Mouse (Mus musculus) cerebellum, postnatal 14 days (tissue): ENCODE measurements around the gene Nxph1.

Experiments used
- DNase-seq, 2 experiments: peaks; one replicate each; pipeline ENCODE4 v3.0.0; 2021; ENCODE audit warnings: mixed read lengths in 2 of 2

Nxph1 gene

DNA sequence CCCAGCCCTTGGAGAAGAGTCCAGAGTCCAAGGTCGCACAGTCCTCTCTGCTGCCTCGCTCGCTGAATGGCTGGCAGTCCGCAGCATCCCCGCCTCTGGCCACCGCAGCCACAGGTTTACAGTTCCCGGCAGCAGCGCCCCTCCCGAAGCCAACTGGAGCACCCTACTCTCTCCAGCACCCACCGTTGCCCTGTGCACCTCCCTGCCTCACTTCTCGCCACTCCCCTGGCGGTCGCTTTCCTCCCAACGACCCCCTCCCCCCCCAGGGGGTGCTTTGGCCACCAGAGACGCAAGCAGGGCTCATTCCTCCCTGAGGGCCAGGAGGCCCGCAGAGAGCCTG is at the start of gene Nxph1:
Nxph1 (plus strand) TSS at position 301 of the 340 bp plus-strand sequence.
- DNase-seq: peak in 1 of 2 experiments; percentile 17

DNA sequence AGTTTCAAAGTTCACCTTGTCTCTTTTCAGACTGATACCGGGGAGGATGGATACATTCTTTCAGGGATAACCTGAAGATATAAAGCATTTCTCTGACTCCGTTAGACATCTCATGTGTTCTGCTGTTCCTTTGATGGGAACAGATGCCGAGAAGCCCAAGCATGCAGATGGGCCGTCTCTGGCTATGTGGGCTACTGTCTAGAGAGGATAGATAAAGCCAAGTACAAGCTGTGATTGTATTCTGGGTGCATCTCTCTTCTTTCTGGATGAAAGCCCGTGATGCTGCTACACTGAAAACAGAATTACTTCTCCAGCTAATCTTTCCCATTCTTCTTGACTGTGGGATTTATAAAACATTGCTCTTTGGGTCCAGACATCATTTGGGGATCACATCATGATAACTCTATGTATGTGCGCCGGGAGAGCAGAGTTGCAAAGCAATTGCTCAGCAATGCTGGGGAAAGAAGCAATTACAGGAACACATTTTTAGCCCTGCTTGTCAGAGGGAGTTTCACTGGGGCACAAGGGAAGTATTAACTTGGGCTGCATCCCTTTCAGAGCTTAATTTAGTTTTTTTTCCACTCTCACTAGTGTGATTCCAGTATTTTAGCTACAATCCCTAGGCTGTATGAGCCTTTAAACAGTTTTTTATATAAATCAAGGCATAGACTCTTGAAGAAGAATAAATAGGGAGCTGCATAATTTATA is 48.1 kb upstream of the Nxph1 start:
- DNase-seq: peak in 1 of 2 experiments; percentile 8

DNA sequence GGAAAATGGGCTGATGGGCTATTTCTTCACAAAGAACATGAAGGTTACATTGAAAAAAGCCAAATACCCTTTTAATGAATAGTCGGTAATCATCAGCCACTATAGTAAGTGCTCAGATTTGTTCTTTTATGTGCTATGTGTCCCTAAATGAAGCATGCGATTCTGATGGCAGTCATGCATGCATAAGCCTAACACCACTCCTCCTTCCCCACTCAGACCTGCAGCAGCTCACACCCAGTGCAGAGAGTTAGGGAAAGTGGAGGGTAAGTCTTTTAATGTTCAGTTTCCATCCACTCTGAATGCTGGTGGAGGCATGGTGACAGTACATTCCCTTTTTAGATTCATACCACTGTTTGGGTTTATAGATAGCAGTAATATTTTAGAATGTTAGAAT is 47.5 kb upstream of the Nxph1 start:
- DNase-seq: no peak

DNA sequence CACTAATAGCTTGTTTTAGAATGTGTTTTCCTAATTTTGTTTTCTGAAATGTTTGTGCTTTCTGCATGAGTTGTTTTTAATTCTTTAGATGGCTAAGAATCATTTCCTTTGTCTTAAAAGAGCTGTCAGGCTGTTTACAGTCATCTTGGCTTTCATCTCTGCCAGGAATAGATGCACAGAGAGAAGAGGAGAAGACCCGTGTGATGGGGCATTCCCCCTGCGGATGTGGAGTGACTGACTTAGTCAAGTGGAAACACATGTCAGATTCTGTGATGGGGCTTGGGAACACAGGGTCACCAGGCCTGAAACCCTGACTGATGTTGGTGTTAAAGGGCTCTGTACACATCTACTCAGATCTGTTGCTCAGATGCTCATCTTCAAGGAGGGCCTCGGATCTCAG is 40.3 kb upstream of the Nxph1 start:
- DNase-seq: no peak

DNA sequence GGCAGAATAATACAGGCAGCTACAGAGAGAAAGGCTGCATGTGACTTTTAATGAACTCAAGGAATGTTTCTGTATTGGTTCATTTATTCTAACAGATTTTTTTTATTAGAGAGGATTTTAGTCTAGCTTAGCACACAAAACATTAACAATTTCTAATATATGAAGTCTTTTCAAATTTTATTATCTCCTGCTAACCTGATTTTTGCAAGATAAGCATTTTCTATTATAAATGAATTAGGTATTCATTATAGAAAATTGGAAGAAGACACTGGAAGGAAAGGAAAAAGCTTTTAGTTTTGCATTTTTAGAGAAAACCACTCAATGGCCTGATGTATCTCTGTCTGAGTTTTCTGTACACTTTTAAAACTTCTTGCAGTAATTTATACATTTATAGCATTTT is 34.8 kb upstream of the Nxph1 start:
- DNase-seq: no peak

DNA sequence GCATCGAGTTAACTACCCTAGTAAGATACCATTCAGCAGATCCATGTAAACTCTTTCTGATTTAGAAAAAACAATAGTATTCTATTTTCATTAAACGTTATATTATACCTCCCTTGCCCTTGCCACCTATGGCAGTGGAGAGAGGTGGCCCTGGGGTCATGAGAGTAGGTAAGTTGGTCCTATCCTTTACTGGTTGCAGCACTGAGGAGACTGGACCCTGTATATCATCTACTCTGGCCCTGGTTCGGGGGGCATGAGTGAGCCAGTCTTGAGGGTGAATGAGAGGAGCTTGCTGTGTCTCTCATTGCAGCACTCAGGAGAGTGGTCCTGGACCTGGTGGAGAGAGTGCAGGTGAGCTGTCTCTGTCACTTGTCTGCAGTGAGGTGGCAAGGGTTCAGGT is 33.5 kb upstream of the Nxph1 start:
- DNase-seq: no peak

DNA sequence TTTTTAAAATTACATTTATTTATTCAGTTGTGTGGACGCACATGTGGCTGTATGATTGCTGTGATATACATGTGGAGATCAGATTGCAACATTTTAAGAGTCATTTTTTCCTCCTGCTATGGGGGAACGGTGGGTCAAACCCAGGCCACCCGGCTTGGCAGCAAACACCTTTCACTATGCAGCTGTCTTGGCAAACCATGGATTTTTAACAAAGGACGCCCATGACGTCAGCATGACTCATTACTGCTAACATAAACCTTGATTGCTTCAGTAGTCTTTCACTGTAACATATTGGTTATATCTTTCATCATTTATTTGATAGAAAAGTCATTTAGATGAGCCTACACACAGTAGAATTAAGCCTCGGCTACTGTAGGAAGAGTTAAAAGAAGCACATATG is 23.8 kb upstream of the Nxph1 start:
- DNase-seq: no peak

DNA sequence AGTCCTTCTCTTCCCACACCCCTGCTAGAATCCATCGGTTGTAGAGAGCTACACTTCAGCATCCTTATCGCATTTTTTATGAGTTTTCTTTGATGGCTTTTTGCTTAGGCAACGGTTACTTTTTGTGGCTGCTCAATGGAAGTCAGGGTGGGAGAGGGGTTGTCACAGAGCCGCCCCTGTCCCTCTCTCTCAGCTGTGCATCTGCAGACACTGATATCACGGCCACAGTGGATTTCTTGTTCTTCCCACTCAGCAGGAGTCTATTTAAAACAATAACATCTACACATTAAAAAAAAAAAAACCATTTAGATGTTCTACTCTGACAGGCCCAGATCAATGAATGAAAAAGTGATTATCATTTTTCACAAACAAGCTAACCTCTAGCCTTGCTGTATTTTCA is 13.0 kb upstream of the Nxph1 start:
- no peak for DNase-seq

DNA sequence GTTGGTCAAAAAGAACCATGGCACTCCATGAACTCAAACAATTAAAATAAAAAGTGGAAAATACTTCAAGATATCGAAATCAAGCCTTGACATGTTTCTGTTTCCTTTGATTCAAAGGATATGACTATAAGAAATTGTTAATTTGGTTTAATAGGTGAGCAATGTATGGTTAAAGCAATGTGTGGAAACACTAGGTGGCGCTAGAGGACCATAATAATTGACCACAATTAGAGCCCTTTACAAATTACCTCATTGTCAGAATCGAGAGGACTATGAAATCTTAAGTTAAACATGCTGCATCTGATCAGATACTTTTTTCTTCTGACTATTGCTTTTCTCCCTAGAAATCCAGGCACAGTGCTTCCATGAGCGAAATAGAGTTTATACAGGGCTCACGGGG is 12.5 kb upstream of the Nxph1 start:
- peak; percentile 86 to 90 for DNase-seq

DNA sequence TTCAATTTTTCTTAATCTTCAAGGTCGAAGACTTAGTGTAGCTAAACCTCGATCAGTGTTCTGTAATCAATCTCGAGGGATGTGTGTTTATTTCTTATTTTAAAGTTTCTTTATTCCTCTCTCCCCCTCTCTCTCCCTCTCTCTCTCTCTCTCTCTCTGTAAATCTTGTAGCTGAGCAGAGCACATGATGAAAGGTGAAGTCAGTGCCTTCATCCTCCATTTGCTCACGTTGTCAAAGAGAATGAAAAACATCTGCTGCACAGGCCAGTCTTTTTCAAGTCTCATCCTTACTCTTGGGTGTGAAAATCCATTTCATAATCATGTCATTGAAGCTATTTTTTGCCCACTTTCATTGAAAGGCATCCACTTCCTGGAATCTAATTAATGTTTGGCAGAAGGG is 12.1 kb upstream of the Nxph1 start:
- DNase-seq: no peak

DNA sequence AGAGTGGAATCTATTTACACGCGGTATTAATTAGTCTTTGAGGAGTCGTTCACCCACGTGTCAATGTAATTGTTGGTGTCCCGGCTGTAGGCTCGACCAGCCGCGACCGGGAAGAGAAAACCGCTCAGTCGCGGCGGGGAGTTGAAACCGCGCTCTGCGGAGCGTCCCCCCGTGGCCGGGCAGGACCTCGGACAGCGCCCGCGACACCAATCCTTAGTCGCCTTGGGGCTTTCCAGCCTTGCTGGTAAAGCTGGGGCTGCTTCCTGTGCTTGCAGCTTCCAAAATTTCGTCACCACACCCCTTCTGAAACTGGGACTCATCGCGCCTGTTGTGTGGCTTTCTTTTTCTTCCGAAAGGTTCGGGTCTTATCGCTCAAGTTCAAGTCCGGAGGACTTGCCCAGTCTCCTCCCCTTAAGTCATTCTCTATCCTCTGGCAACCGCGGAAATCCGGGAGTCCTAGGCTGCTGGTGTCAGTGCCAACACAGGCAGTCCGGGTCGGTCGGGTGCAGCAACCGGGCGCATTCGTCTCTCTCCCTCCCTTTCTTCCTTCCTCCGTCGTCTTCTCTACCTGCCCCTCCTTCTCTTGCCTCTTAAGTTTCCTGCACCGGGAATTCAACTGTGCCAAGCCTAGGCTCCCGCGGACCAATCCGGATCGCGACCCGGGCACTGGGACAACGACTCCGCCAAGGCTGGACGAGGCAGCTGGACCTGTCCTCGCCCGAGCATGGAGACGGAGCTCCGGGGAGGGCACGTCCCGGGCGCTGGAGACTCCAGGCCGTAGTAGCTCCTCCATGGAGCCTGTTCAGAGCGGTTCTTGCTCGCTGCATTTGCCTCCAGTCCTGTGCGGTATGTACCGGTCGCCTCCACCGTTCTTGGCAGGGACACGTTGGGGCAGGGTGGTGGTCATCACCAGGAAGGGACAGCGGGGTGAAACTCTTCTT is 510 bp downstream of the Nxph1 start:
- peak; percentile 47 to 55 for DNase-seq

DNA sequence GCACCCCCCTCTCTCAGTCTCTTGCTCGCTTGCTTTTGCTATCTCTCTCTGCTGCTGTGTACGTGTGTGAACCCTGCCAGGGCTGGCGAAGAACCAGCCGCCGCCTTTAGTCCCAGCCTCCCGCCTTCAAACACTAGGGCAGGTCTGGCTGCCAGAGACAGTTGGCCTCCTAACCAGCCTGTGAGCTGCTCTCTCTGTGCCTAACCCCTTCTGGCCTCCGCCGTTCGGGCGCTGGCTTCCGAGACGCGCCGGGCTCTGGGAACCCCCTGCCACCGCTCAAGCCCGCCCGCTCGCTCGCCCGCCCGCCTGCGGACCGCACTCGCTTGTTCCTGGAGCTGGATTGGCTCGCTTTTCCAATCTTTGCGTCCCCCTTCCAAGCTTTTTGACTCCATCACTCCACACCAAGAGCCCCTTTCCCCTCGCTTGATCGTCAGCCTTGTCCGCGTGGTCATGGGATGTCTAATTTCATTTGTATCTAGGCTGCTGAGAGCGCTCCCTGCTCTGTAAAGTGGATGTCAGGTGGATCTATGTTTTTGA is 1.5 kb downstream of the Nxph1 start:
- DNase-seq: peak; percentile 71 to 78

DNA sequence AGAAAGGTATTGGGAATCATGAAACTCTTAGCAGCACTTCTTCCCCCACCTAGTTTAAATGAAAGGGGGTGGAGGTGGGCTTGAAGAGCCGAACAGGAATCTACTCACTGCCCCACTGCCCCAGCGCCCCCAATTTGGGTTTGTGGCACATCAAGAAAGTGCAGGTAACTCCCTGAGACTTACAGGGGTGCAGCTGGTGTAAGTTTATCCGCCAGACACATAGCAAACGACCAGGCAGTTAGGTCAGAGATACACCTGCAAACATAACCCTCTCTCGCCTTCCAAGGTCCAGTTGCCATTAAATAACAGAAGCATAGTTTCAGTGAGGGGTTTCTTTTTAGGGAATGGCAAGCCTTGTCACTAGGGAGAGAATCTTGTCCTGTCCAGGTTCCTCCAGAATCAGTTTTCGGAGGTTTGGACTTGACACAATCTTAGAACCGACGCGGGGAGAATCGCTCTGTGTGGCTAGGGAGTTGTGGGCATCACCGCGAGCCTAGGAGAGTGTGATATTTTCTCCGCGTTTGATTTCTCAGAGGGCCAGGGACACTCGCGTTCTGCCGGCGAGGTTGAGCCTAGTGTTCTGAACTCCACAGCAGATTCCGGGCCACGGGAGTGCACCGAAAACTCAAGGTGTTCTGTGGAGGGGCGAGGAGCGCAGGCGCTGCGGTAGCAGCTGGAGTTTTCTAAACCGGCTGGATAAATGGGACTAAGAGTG is 2.5 kb downstream of the Nxph1 start:
- DNase-seq: peak in 1 of 2 experiments; percentile 9

DNA sequence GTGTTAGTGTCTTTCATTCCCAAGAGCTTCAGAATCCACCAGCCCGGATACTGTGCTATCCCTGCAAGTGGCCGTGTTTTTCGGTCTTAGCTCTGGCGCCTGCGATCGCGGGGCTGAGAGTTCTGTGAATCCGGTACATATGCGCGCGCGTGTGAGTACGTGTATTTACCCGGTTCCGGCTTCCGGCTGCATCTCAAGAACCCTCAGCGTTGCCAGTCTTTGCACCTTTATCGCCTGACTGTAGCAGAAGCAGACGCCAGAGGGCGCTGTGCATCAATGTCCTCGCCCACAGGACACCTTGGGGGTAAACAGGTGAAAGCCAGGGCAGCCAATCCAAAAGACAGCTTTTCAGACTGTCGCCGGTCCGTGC is 3.1 kb downstream of the Nxph1 start:
- peak; percentile 96 for DNase-seq

DNA sequence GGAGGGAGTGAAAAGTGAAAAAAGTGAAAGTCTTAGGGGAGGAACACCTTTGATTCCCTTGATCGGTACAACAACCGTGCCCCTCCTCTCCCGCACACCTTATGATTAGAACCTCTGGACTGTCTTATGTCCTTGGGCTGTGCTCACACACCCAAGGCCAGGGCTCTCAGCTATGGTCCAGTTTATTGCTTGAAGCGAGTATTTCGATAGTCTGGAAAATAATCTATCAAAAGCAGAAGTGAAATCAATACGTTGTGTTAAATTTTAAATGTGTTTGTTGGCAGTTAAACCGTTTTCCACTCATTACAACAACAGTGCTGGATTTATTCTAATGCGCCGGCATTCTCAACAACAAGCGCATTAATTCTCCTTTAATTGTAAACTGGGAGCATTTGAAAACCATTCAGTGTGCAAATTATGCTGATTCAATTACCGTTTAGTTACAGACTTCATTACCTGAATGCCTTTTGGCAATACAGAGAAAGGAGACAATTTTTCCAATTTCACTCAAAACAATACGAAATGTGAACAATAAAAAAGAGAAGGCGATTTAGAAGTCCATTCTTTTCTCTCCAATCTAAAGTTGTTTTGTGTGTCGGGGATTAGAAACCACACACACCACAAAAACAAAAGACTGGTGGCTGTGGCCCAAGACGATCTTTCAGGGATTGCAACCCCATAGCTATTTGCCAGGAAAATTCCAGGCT is 3.8 kb downstream of the Nxph1 start:
- DNase-seq: peak in 1 of 2 experiments; percentile 6

DNA sequence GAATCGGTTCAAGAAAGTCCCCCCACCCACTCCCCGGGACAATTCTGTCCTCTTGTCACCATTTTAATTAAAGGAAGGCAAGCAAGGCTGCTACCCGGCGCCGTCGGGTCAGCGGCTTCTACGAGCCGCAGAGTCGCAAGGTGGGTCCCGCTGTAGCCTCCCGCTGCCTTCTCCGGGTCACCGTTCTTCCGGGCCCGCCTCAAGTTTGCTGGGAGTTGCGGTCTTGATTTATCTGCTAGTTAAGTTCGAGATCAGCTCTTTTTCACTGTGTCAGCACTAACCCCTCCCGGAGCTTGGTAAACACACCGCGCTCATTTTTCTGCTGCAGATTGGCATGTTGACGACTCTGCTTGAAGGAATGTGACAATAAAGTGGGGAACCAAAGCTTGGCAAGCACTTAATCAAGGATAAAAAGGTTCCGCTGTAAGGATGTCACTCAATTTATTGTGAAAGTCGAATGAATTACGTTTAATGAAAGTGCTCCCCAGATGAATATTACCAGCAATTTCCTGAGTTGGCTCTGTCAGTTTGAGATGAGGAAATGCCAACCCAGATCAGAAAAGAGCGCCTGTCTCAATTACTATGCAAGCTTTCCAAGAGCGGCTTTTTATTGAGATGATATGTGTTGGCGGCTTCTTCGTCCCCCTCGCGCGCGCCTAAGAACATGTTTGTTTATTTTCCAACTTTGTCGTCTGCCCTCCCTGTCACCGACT is 7.7 kb downstream of the Nxph1 start:
- DNase-seq: peak; percentile 10 to 22

DNA sequence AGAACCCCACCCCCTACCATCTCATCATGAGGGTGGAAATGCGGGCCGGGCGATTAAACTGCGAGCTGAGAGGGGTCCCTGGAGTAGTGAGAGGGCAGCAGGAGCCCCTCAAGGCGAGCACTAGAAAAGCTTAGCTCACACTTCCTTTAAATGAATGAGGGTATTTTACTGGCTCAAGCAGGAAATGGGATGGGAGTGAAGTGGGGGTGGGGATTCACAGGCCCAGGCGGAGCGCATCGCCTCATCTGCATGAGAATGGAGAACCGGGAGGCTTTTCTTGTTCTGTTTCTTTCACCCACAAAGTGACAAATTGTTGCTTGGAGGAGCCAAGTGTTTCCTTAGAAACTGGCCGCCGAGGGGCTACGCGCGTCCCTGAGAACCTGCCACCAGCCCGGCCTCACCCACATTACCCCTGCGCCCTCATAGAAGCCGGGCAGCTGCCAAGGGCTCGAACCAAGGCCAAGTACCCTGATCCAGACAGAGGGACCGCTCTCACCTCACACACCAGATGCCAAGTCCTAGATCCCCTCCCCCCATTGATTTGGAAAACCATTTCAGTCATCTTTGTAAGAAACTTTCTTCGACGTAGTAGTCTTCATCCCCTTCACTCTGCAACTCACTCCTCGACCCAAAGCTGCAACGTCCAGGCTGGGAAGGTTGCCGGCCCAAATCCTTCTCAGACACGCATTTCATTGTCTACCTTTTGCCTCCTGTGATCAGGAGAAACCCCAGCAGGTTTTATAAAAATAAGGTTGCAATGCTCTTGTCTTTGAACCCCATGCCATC is 8.7 kb downstream of the Nxph1 start:
- DNase-seq: peak; percentile 36 to 39

DNA sequence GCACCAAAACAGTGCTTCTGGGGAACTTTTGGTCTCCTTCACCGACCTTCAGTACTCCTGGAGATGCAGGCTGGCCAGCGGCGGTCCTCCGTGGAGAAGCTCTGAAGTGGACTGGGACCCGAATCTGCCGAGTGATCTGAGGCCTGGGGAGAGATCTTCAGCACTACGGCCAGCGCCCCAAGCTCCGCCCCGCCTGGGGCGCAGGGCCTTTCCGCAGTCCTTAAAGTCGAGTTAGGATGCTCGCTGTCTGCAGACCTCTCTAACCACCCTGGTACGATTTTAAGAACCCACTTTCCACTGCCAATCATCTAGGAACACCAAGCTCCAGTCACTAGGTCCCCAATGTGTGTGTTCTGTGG is 9.3 kb downstream of the Nxph1 start:
- DNase-seq: peak; percentile 19 to 24

DNA sequence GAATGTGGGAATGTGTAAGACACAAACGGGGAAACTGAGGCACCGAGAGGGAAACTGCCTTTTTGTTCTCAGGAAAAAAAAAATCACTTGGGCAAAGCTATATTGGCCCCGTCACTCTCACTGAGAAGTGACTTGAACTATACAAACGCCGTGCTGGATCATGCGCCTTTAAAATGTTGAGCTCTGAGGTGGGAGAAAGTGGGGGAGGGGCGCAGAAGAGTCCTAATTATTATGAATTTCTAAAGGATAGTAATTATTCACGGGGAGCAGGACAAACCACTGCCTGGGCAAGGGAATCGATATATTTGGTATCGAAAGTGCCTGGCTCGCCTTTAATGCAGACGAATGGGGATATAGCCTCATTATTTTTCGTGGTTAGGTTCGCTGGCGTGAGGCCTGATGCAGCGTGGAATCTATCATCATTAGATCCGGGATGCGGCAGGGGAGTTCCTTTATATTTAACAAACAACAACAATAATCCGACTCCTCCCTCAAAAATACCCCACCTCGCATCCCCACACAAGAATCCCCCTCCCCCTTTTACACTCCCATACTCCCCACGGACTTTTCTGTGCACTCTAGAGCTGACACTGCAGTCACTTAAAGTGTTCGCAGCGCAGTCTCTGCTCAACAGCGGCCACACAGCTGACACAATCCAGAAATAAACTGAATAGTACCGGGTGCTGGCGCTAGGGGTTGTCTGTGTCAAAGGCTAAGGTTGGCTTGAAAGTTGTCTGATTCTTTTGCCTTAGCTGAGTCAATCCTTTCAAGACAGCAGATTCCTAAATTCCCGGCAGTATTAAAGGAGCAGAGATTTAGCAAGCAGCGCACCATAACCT is 10.1 kb downstream of the Nxph1 start:
- DNase-seq: peak; percentile 79 to 80

DNA sequence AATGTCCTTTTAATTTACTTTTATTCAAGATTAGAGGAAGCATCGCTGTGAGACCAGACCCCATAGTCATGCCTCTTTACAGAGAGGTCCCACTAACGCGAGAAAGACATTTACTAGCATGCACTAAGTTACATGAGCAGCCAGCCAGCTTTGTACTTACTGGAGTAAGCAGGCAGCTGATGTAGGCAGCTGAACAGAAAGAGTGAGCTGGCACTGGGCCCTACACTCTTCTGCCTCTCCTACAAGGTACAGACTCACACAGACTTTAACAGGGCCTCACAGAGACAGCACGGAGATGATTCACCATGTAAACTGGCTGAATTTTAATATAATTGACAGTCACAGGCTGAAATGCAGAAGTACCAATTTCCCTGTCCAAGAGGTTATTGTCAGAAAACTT is 11.6 kb downstream of the Nxph1 start:
- DNase-seq: no peak
